Mouse (Mus musculus): ENCODE results near the gene Pck1. TPM values are rescaled to one million over a fixed set of nuclear protein-coding genes. Genes with fewer than 3 reads are reported as not detected.

The Pck1 gene
- total RNA-seq, 1 experiment from 2014 or later, result 1,355 TPM

DNA sequence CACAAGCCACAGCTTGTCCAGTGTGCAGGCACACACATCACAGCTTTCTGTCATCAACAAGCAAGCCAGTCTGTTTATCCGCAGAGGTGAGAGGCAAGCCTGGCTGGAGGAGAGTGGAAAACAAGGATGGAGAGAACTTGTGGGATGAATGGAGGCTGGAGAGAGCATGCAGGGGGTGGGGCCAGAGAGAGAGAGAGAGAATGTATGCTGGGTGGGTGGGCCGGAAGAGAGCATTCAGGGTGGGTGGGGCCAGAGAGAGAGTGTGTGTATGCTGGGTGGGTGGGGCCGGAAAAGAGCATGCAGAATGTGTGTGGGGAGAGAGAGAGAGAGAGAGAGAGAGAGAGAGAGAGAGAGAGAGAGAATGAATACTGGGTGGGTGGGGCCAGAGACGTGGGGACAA, 51.8 kb downstream of the Pck1 start:
- DNase-seq, result no peak

DNA sequence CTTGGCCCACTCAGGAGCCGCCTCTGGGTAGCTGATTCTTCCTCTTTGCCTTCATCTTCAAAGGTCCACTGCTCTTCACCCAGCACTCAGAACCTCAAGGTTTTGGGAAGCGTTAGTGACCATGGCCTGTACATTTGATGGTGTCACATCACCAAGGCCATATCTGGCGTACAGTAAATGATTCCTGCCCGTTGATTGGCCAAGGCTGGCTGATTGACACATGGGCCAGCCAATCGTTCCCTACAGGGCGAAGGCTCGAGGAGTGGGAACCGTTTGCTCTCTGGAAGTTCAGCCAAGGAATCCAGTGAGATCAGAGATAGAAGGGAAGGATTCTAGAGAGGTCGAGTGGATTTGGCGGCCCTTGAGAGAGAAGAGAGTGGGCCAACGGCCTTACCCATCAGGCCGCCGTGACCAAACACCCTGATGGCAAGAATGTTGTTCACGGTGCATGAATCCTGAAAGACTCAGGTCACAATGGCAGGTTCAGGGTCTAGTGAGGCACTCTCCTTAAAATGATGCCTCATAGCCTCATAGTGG, 52.8 kb downstream of the Pck1 start:
- no peak for DNase-seq

DNA sequence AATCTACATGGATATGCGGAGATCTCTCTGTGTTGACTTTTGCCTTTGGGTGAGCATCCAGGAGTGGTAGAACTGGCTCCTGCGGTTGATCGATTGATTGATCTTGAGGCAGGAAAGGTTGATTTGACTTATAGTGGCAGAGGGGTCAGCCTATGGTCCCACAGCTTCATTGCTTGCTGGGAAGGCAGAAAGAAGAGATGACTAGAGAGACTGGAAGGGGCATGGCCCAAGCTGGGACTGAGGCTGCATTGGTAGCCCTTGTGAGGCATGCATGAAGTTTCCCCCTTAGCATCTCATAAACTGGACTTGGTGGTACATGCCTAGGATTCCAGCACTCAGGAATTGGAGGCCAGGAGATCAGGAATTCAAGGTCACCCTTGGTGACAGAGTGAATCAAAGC, 54.2 kb downstream of the Pck1 start:
- DNase-seq, result no peak

Other genes starting within 250 kb of the Pck1 start
- gene Bmp7, start 212.7 kb upstream of the Pck1 start, total RNA-seq (2021), result 15.2 and 15.9 TPM in 2 replicates
- gene Spo11, start 175.3 kb upstream of the Pck1 start, total RNA-seq (2021), result not detected in 2 replicates
- gene Rae1, start 152.9 kb upstream of the Pck1 start, total RNA-seq (2021), result 55.3 and 65.0 TPM in 2 replicates
- 31.6 and 36.2 TPM in 2 replicates for gene Rbm38, start 132.6 kb upstream of the Pck1 start, total RNA-seq (2021)
- gene Ctcfl, start 33.5 kb upstream of the Pck1 start, total RNA-seq (2021), result 0.15 TPM in 2 replicates
- gene Zbp1, start 65.9 kb downstream of the Pck1 start, total RNA-seq (2021), result 2.6 and 4.3 TPM in 2 replicates
- gene Pmepa1, start 123.5 kb downstream of the Pck1 start, total RNA-seq (2021), result 58.4 and 117 TPM in 2 replicates

Data from adrenal gland, postnatal 14 days (tissue).